Mouse (Mus musculus): ENCODE measurements around the gene Yars2. TPM values are rescaled to one million over a fixed set of nuclear protein-coding genes. Genes with fewer than 3 reads are reported as not detected.

Yars2 gene
- total RNA-seq (2023) = 11.0 and 14.4 TPM in 2 replicates

DNA sequence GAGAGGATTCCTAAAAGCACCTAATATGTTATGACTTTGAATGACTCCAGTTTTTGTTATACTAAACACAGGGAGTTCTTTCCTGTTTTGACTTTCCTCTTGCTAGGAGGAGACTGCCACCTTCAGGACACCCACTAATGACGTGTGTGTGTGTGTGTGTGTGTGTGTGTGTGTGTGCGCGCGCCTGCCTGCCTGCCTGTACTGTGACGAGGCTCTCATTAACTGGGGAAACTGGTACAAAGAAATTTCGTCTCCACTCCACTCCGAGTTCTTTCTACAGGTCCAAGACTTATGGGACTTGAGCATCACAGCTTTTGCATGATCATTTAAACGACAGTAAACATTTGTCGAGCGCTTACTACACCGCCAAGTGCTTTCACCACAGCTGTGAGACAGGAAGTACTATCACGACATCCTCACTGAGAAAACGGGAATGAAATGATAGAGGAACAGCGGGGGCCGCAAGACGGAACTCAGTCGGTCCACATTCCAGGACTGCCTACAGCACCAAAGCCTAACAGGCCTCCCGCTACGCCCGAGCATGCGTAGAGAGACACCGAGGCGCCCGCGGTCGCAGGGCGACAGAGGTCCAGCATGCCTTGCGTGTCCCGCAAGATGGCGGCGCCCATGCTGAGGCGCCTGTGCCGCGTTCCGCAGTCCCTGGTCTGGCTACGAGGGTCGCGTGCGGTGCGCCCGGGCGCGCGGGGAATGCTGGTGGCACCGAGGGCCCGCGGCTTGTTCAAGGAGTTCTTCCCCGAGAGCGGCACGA lies at the start of gene Yars2:
Yars2 (plus strand) TSS at position 597 of the 769 bp plus-strand sequence.

DNA sequence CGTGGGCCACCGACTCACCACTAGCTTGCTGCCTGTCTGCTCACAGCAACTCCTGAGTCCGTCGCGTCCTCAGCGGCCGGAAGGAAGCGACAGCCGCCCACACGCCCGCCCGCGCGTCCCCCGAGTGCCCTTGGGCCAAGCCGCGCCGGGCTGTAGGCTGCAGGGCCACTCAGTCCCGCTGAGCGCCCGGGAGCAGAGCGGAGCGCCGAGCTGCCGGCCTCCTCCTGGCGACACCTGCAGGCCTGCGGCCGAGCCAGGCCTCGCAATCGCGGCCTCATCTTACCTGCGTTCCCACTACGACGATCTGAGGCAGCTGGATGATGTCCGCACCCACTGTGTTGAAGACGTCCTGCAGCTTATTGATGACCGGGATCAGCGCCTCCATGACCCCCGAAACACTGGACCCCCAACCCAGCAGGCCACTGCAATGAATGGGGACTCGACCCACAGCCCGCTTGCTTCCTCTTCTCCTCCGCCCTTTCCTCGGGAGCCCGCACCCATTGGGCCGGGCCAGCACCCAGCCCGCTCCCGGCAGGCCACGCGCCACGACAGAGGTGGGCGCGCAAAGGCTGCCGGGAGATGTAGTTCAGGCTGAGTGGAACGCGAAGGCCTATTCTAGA lies 55.8 kb downstream of the Yars2 start, which contains the start of gene Dnm1l:
Dnm1l (minus strand) TSS at position 479 of the 620 bp plus-strand sequence.

Other genes with a start within 250 kb of the Yars2 start
- not detected in 2 replicates for gene Pkp2, start 89.6 kb upstream of the Yars2 start, total RNA-seq (2023)
- gene Dnm1l, start 56.0 kb downstream of the Yars2 start, total RNA-seq (2023) = 25.1 and 32.3 TPM in 2 replicates